Mouse (Mus musculus): ENCODE data around the gene Tnp1. TPM values are rescaled to one million over a fixed set of nuclear protein-coding genes. Genes with fewer than 3 reads are reported as not detected.

The Tnp1 gene
- polyA plus RNA-seq (2017; shearing (Covaris generic)), result not detected

DNA sequence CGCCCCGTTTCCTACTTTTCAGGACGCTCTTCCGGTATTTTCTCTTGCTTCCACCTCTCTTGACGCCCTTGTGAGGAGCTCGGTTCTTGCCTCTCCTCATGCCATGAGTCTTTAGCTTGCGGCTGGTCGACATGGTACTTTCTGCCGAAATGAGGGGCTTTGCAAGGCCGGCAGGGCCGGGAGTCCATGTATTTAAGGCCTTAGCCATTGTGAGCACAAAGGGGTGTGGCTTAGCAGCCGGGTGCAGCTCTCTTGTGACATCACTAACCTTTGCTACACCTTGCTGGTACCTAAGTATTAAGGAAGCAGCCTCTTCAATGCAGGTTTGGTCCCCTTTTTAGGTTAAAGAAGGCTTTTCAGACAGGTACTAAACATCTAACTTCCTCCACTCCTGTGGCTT is at the start of gene Tnp1:
Gene Tnp1, minus strand, starts transcription at position 179 of the 400 bp plus-strand sequence.

Other genes with a start within 250 kb of the Tnp1 start
- gene Igfbp2, start 191.4 kb downstream of the Tnp1 start, polyA plus RNA-seq (2017; shearing (Covaris generic)), result not detected
- gene Igfbp5, start 141.0 kb downstream of the Tnp1 start, polyA plus RNA-seq (2017; shearing (Covaris generic)), result 0.23 TPM